ENCODE assay signal across 8 mouse cellular contexts in genomic region chr7:16452587-16453073, GRCm38 (mm10). TPM values are rescaled to one million over a fixed set of nuclear protein-coding genes. Genes with fewer than 3 reads are reported as not detected.
DNase-seq lines count a peak whose midpoint lies in the region; ATAC-seq and TF ChIP-seq lines count a peak whose summit lies in the region.

Gene Tmem160, plus strand, starts transcription at chr7:16452779.

- H3K27me3 ChIP-seq in G1E (ENCODE audit: insufficient read depth, low read length) = no peaks in the 10 kb centered on the region
- H3K27me3 ChIP-seq in forebrain, embryonic 15.5 days = no peaks in the 10 kb centered on the region

- DNase-seq in G1E (ENCODE audit: low spot score) = peak; percentile 99
- peak; percentile 92 for DNase-seq in cerebellum, adult 11-12 months
- DNase-seq in heart, postnatal 25 days (ENCODE audit: low spot score) = peak; percentile 91
- DNase-seq in layer of hippocampus, adult 18-20 months (ENCODE audit: low spot score in 2 of 2) = peak; percentile 87 to 95
- DNase-seq in lung, adult 2 months = peak; percentile 86
- peak; percentile 88 for DNase-seq in ovary, adult 18-20 months (ENCODE audit: low spot score)
- DNase-seq in thymus, postnatal 0 days (ENCODE audit: low spot score) = peak; percentile 95

- H3K9me3 ChIP-seq in G1E (replicated peaks) = no peaks in the 10 kb centered on the region
- no peaks in the 10 kb centered on the region for H3K9me3 ChIP-seq in forebrain, embryonic 15.5 days

- ATAC-seq in G1E (ENCODE audit: extremely low read depth, insufficient number of reproducible peaks, low FRiP score, poor library complexity, severe bottlenecking) = peak; percentile 100
- ATAC-seq in forebrain, embryonic 15.5 days (replicated peaks) = peak; percentile 99

- TF ChIP-seq POLR2A in lung, adult 2 months (IDR thresholded peaks at IDR 0.05; ENCODE audit: borderline replicate concordance, extremely low read depth, low read depth, low read length) = no peak; the same call in 1 of the 2 replicates

- H3K4me2 ChIP-seq in forebrain, embryonic 15.5 days (replicated peaks) = peak within 1 kb of the TSS; percentile 70

- intact Hi-C loops in heart, postnatal 25 days (cut with DNase I) = no loop called here

- peaks cover 38% of the 10 kb centered on the region for H3K36me3 ChIP-seq in G1E (replicated peaks)
- H3K36me3 ChIP-seq in forebrain, embryonic 15.5 days = 0 out of 2 replicates have a peak, but pooled peaks cover 8% of the 10 kb centered on the region

- H3K27ac ChIP-seq in forebrain, embryonic 15.5 days (replicated peaks) = peak within 1 kb of the TSS; percentile 68

- peaks cover 32% of the 10 kb centered on the region for H3K4me1 ChIP-seq in G1E (ENCODE audit: insufficient read depth, low read depth, low read length)
- H3K4me1 ChIP-seq in forebrain, embryonic 15.5 days = peaks cover 10% of the 10 kb centered on the region
- H3K4me1 ChIP-seq in lung, adult 2 months (ENCODE audit: control insufficient read depth, insufficient read depth, low read length) = peaks cover 2% of the 10 kb centered on the region; the same call in 1 of the 2 replicates

- peak within 1 kb of the TSS; percentile 63 for H3K9ac ChIP-seq in forebrain, embryonic 15.5 days (replicated peaks)

- under 1% methylated on average over 30 of the region's 30 CpGs for WGBS in forebrain, embryonic 15.5 days
- WGBS in lung, adult 2 months = under 1% methylated on average over 30 of the region's 30 CpGs

- H3K4me3 ChIP-seq in G1E (ENCODE audit: low read depth, low read length) = peak within 1 kb of the TSS; percentile 80
- H3K4me3 ChIP-seq in forebrain, embryonic 15.5 days = peak within 1 kb of the TSS; percentile 67
- H3K4me3 ChIP-seq in lung, adult 2 months (replicated peaks; ENCODE audit: extremely low read depth, low read depth, low read length) = peak within 1 kb of the TSS; percentile 71

- TF ChIP-seq CTCF in G1E (IDR thresholded peaks at IDR 0.05; ENCODE audit: low read depth, low read length) = no peak
- no peak for TF ChIP-seq CTCF in lung, adult 2 months (IDR thresholded peaks at IDR 0.05; ENCODE audit: insufficient read depth, low read length)

RNA-seq across cellular contexts. Expression of gene Tmem160, which starts in this region (rescaled TPM):
- total RNA-seq in G1E (2014; fragmentation: Nextera tagmentation) (21.6 and 22.7 TPM in 2 replicates), G1E (2017) (23.9 and 35.0 TPM in 2 replicates)
- polyA plus RNA-seq in G1E (2012) = 166 and 224 TPM in 2 replicates
- polyA plus RNA-seq in forebrain, embryonic 15.5 days (2015; fragmentation: Nextera tagmentation; extraction: Ambion mirVana) = 63.5 and 70.2 TPM in 2 replicates
- total RNA-seq in heart, postnatal 25 days (2021) = 10 to 100 TPM; 82.2 to 88.1 TPM
- 10 to 100 TPM; 63.6 to 66.4 TPM for total RNA-seq in layer of hippocampus, adult 18-20 months (2021)
- polyA plus RNA-seq in lung, adult 2 months (2012; rRNA removed) = 129 and 205 TPM in 2 replicates
- 148 and 149 TPM in 2 replicates for polyA plus RNA-seq in thymus, postnatal 0 days (2015; fragmentation: Nextera tagmentation; extraction: Ambion mirVana)

Comparison
In these comparisons a context has a peak if more than half of its experiments do, and no peak if none do; other contexts are left out.
1. Peak in every context shown above with its lines: DNase-seq, ATAC-seq, H3K4me3 ChIP-seq and H3K27ac ChIP-seq.